Mouse (Mus musculus): Measurements from ENCODE around the gene Gm10972. TPM values are rescaled to one million over a fixed set of nuclear protein-coding genes. Genes with fewer than 3 reads are reported as not detected.
A peak's percentile ranks its signal among the peaks of the same experiment; 100 is the strongest.
"Not testable (repeated sequence)": the region's sequence is repeated elsewhere in the genome, so short reads cannot be mapped to it uniquely, and the experiment has no call there.

Gene Gm10972
- polyA plus RNA-seq, 1 experiment from 2014 or later = not detected

GRCm38 (mm10) chr3:94679351-94679841 lies 36.5 kb downstream of the Gm10972 start:
- Histone ChIP-seq H3K4me2 (ENCODE audit: low read depth, low read length) (no peak overlapping the region), H3K36me3 (replicated peaks; ENCODE audit: insufficient read depth, low read length) (no peaks in the 10 kb centered on the region), H3K4me3 (ENCODE audit: low read depth, low read length) (no peak overlapping the region), H3K27ac (ENCODE audit: low read depth) (no peak overlapping the region), H3K9me3 (ENCODE audit: low read length) (no peaks in the 10 kb centered on the region), H3K27me3 (ENCODE audit: insufficient read depth, low read length) (no peaks in the 10 kb centered on the region), H3K4me1 (ENCODE audit: insufficient read depth) (peaks cover 7% of the 10 kb centered on the region; the same call in 1 of the 2 replicates), H3K9ac (replicated peaks) (no peak overlapping the region)
- DNase-seq (no peak), ATAC-seq (no peak)
- 68% methylated on average over 8 of the region's 8 CpGs for WGBS (ENCODE audit: insufficient replicate concordance)
- TF ChIP-seq CTCF (IDR thresholded peaks at IDR 0.05; ENCODE audit: low read depth) = no peak
- no peak for TF ChIP-seq EP300 (IDR thresholded peaks at IDR 0.05; ENCODE audit: low read depth)

- H3K36me3 ChIP-seq (replicated peaks; ENCODE audit: insufficient read depth, low read length); H3K9ac ChIP-seq (replicated peaks); H3K9me3 ChIP-seq (ENCODE audit: low read length); DNase-seq; H3K4me3 ChIP-seq (ENCODE audit: low read depth, low read length); H3K27me3 ChIP-seq (ENCODE audit: insufficient read depth, low read length); ATAC-seq; H3K4me1 ChIP-seq (ENCODE audit: insufficient read depth): not testable (repeated sequence)
- H3K27ac ChIP-seq (ENCODE audit: low read depth) = peak overlapping the region; percentile 66
- WGBS (ENCODE audit: insufficient replicate concordance) = 64% methylated on average over 12 of the region's 12 CpGs
- 0 out of 2 replicates have a peak overlapping the region, but pooled peaks have one; percentile 26 for H3K4me2 ChIP-seq (ENCODE audit: low read depth, low read length)
These were observed 37.1 kb downstream of the Gm10972 start for GRCm38 (mm10) chr3:94680032-94680431.

- 67% methylated on average over 16 of the region's 16 CpGs for WGBS (ENCODE audit: insufficient replicate concordance)
- peak overlapping the region; percentile 54 for H3K4me2 ChIP-seq (ENCODE audit: low read depth, low read length)
- H3K4me3 ChIP-seq (ENCODE audit: low read depth, low read length) = peak overlapping the region; percentile 39
- 0 out of 2 replicates have a peak overlapping the region, but pooled peaks have one; percentile 50 for H3K9ac ChIP-seq (replicated peaks)
- DNase-seq = peak; percentile 27
- peak; percentile 89 for ATAC-seq
- no peaks in the 10 kb centered on the region for H3K36me3 ChIP-seq (replicated peaks; ENCODE audit: insufficient read depth, low read length)
- H3K4me1 ChIP-seq (ENCODE audit: insufficient read depth) = peaks cover 7% of the 10 kb centered on the region; the same call in 1 of the 2 replicates
- no peaks in the 10 kb centered on the region for H3K27me3 ChIP-seq (ENCODE audit: insufficient read depth, low read length)
- no peak for TF ChIP-seq CTCF (IDR thresholded peaks at IDR 0.05; ENCODE audit: low read depth)
- peak; percentile 23; the same call in 1 of the 2 replicates for TF ChIP-seq EP300 (IDR thresholded peaks at IDR 0.05; ENCODE audit: low read depth)
- H3K9me3 ChIP-seq (ENCODE audit: low read length) = no peaks in the 10 kb centered on the region
- H3K27ac ChIP-seq (ENCODE audit: low read depth) = peak overlapping the region; percentile 80
These were observed 37.9 kb downstream of the Gm10972 start for GRCm38 (mm10) chr3:94680783-94681182.

- no peak for ATAC-seq
- Histone ChIP-seq H3K27me3 (ENCODE audit: insufficient read depth, low read length) (no peaks in the 10 kb centered on the region), H3K4me1 (ENCODE audit: insufficient read depth) (peaks cover 7% of the 10 kb centered on the region; the same call in 1 of the 2 replicates), H3K9me3 (ENCODE audit: low read length) (no peaks in the 10 kb centered on the region), H3K27ac (ENCODE audit: low read depth) (peak overlapping the region; percentile 50), H3K36me3 (replicated peaks; ENCODE audit: insufficient read depth, low read length) (no peaks in the 10 kb centered on the region), H3K4me3 (ENCODE audit: low read depth, low read length) (no peak overlapping the region), H3K9ac (replicated peaks) (peak overlapping the region; percentile 16; the same call in 1 of the 2 replicates), H3K4me2 (ENCODE audit: low read depth, low read length) (0 out of 2 replicates have a peak overlapping the region, but pooled peaks have one; percentile 54)
- WGBS (ENCODE audit: insufficient replicate concordance) = 75% methylated on average over 6 of the region's 6 CpGs
- TF ChIP-seq EP300 (IDR thresholded peaks at IDR 0.05; ENCODE audit: low read depth) (no peak), CTCF (IDR thresholded peaks at IDR 0.05; ENCODE audit: low read depth) (no peak)
- DNase-seq = no peak
These were observed 40.7 kb downstream of the Gm10972 start for GRCm38 (mm10) chr3:94683646-94684045.

GRCm38 (mm10) chr3:94685989-94686772 lies 43.3 kb downstream of the Gm10972 start:
- H3K36me3 ChIP-seq (replicated peaks; ENCODE audit: insufficient read depth, low read length); H3K4me3 ChIP-seq (ENCODE audit: low read depth, low read length); H3K4me2 ChIP-seq (ENCODE audit: low read depth, low read length); DNase-seq; H3K27me3 ChIP-seq (ENCODE audit: insufficient read depth, low read length); H3K9me3 ChIP-seq (ENCODE audit: low read length); H3K4me1 ChIP-seq (ENCODE audit: insufficient read depth); H3K9ac ChIP-seq (replicated peaks): not testable (repeated sequence)
- H3K27ac ChIP-seq (ENCODE audit: low read depth) = peak overlapping the region; percentile 76
- ATAC-seq = peak; percentile 74
- TF ChIP-seq EP300 (IDR thresholded peaks at IDR 0.05; ENCODE audit: low read depth) = peak; percentile 84; the same call in 1 of the 2 replicates
- 56% methylated on average over 8 of the region's 8 CpGs for WGBS (ENCODE audit: insufficient replicate concordance)

- ATAC-seq; H3K27ac ChIP-seq (ENCODE audit: low read depth); H3K36me3 ChIP-seq (replicated peaks; ENCODE audit: insufficient read depth, low read length); DNase-seq; H3K9ac ChIP-seq (replicated peaks); H3K4me3 ChIP-seq (ENCODE audit: low read depth, low read length); H3K9me3 ChIP-seq (ENCODE audit: low read length); H3K4me2 ChIP-seq (ENCODE audit: low read depth, low read length); H3K27me3 ChIP-seq (ENCODE audit: insufficient read depth, low read length); H3K4me1 ChIP-seq (ENCODE audit: insufficient read depth): not testable (repeated sequence)
- WGBS (ENCODE audit: insufficient replicate concordance) = 84% methylated on average over 3 of the region's 3 CpGs
These were observed 45.8 kb downstream of the Gm10972 start for GRCm38 (mm10) chr3:94688698-94689097.

- WGBS (ENCODE audit: insufficient replicate concordance) = 29% methylated on average over 1 of the region's 1 CpGs
- not testable (repeated sequence) for H3K9me3 ChIP-seq (ENCODE audit: low read length); H3K36me3 ChIP-seq (replicated peaks; ENCODE audit: insufficient read depth, low read length); H3K9ac ChIP-seq (replicated peaks); H3K4me1 ChIP-seq (ENCODE audit: insufficient read depth); ATAC-seq; H3K27ac ChIP-seq (ENCODE audit: low read depth); H3K4me3 ChIP-seq (ENCODE audit: low read depth, low read length); H3K27me3 ChIP-seq (ENCODE audit: insufficient read depth, low read length); DNase-seq; H3K4me2 ChIP-seq (ENCODE audit: low read depth, low read length)
These were observed 46.3 kb downstream of the Gm10972 start for GRCm38 (mm10) chr3:94689195-94689594.

GRCm38 (mm10) chr3:94690162-94690561 lies 47.2 kb downstream of the Gm10972 start:
- H3K4me1 ChIP-seq (ENCODE audit: insufficient read depth); H3K9me3 ChIP-seq (ENCODE audit: low read length); H3K4me3 ChIP-seq (ENCODE audit: low read depth, low read length); ATAC-seq; H3K36me3 ChIP-seq (replicated peaks; ENCODE audit: insufficient read depth, low read length); H3K27me3 ChIP-seq (ENCODE audit: insufficient read depth, low read length); H3K9ac ChIP-seq (replicated peaks); DNase-seq; H3K4me2 ChIP-seq (ENCODE audit: low read depth, low read length): not testable (repeated sequence)
- 72% methylated on average over 6 of the region's 6 CpGs for WGBS (ENCODE audit: insufficient replicate concordance)
- peak overlapping the region; percentile 53 for H3K27ac ChIP-seq (ENCODE audit: low read depth)
